Mouse (Mus musculus): ENCODE measurements around the gene Lmf2. TPM values are rescaled to one million over a fixed set of nuclear protein-coding genes. Genes with fewer than 3 reads are reported as not detected.

The Lmf2 gene
- 77.8 TPM for polyA plus RNA-seq (2017; shearing (Covaris generic))

GRCm38 (mm10) chr15:89355241-89356187, at the start of gene Lmf2, which contains the start of gene Ncaph2:
Lmf2 (minus strand) TSS chr15:89355659.
Ncaph2 (plus strand) TSS chr15:89355719.

DNA sequence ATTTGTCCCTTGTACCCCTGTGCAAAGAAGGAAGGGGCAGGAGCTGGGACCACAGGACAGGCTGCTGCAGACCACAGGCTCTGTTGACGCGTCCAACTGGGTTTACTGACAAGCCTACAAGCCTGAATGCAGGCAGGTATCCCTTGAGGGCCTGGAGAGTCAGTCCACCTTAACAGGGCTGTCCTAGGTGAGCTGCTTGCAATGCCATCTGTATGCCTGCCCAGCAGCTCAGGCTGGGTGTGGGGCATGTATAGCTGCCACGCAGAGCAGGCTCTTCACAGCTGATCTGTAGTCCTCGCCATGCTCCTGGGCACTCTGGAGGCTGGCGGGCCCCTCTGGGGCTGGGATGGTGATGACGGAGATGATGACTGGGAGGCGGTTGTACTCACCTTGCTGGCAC, 29.2 kb upstream of the Lmf2 start, which contains the start of gene Klhdc7b:
Gene Klhdc7b, plus strand, starts transcription at position 301 of the 400 bp plus-strand sequence.

DNA sequence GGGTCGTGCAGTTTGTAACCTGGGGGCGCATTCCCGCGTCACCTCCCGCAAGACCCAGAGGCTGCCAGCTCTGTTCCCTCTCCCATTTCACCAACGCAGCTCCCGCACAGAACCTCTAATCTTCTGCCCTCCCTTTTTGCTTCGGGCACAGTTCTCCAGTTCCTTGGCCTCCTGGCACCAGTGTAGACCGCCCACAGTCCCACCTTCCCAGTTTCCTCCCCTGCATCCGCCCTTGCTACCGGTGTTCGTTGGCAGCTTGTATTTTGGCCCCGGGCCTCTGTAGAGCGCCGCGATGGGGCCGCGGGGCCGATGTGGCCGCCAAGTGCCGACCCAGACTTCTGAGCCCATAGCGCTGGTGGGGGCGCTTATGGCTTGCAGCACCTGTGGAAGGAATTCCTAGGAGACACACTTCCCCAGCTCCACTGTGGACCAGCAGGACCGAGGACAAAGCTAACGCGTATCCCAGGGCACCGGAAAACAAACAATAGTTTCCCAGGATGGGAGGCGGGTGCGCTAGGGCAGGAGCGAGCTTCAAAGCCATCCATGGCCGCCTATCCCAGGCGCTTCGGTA, 23.5 kb upstream of the Lmf2 start, which contains the start of gene Odf3b:
Gene Odf3b, minus strand, starts transcription at position 452 of the 571 bp plus-strand sequence.

GRCm38 (mm10) chr15:89376957-89377356, 21.5 kb upstream of the Lmf2 start, which contains the start of gene Tymp:
Tymp (minus strand) TSS chr15:89377039.

DNA sequence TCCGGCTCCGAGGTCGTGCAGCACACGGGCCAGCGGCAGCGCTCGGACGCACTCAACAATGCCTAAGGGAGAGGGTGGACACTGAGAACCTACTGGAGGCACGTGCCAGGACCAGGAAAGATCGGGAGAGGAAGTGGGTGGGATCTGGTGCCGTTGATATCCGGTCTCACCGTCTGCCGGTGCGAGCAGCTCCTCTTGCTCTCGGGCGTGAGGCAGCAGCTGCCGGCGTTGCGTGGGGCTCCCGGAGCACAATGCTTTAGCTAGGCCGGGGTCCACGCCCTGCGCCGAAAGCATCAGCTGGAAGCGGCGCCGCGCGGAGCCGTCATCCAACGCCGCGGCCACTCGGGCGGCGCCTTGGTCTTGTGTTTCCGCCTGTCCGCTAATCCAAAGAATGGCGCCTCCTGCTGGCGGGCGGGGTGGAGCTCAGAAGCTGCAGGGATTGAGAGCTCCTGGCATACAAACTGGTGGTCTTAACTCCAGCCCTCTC, 18.3 kb upstream of the Lmf2 start, which contains the start of gene Sco2:
Gene Sco2, minus strand, starts transcription at position 85 of the 487 bp plus-strand sequence.

GRCm38 (mm10) chr15:89334271-89334670, 21.2 kb downstream of the Lmf2 start, which contains the start of gene Miox:
Miox (plus strand) TSS chr15:89334398.

DNA sequence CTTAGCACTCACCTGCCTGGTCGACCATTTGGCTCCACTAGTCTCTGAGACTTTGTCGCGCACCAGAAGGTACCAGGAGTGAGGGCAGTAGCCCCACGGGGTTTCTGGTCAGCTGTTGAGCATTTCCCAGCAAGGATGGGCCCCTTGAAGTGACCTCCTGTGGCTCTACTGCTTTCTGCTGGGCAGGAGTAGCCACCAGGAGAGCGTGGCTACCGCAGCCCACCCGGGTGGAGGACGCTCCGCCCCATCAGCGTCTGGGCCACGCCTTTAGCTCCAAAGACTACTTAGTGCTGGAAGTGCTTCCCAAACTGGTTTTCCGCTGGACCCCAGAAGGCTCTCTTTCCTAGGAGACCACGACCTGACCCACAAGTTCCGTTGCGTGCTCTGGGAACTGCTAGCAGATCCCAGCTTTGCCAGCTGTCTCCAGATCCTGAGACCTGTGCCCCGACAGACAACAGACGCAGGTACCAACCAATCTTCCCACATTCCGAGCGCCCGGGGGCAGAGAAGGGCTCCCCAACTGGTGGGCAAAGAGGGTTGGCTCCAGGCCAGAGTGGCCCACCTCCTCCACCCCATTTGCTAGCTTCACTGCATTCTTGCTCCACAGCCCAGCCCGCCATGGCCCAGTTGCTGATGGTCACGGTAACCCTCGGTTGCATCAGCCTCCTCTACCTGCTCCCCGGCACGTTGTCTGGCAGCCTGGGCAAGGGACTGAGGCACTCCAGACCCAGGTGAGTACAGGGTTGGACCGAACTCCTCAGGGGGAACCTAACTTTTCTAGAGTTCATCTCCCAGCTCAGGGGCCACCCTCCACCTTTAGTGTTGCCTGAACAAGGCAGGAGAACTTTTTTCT, 32.6 kb downstream of the Lmf2 start, which contains the start of gene Adm2:
Gene Adm2, plus strand, starts transcription at position 51 of the 853 bp plus-strand sequence.

DNA sequence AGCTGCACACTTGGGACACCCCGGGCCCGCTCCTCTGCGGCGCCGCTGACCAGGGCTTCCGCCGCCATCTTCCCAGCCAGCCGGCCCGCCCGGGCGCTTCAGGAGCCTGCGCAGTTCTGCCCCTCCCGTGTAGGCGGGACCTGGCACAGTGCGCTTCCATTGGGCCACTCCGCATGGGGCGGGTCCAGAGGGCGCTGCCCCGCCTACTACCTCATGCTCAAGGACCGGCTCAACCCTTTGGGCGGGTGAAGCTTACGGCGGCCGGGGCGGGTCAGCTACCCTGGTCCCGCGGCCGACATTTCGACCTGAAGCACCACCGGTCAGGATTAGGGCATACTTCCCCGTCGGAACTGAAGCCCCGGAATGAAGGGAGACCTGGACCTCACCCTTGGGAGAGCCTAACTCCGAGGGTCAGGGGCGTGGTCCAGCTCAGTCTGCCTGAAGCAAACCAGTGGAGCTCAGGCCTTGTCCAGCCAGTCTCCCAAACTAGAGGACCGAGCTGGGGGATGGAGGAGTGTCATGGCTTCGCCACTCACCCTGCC, 40.2 kb downstream of the Lmf2 start, which contains the start of gene Sbf1:
Gene Sbf1, minus strand, starts transcription at position 122 of the 542 bp plus-strand sequence.

Other genes with a start within 250 kb of the Lmf2 start
- 35.9 TPM for gene Tubgcp6, start 232.5 kb downstream of the Lmf2 start, polyA plus RNA-seq (2017; shearing (Covaris generic))
- gene Hdac10, start 227.0 kb downstream of the Lmf2 start, polyA plus RNA-seq (2017; shearing (Covaris generic)) = 77.6 TPM
- 10.2 TPM for gene Mapk12, start 215.0 kb downstream of the Lmf2 start, polyA plus RNA-seq (2017; shearing (Covaris generic))
- 54.8 TPM for gene Mapk11, start 206.0 kb downstream of the Lmf2 start, polyA plus RNA-seq (2017; shearing (Covaris generic))
- gene Plxnb2, start 174.9 kb downstream of the Lmf2 start, polyA plus RNA-seq (2017; shearing (Covaris generic)) = 6.9 TPM
- gene Dennd6b, start 159.2 kb downstream of the Lmf2 start, polyA plus RNA-seq (2017; shearing (Covaris generic)) = 52.0 TPM
- 6.3 TPM for gene Ppp6r2, start 144.1 kb downstream of the Lmf2 start, polyA plus RNA-seq (2017; shearing (Covaris generic))
- gene Sbf1, start 40.3 kb downstream of the Lmf2 start, polyA plus RNA-seq (2017; shearing (Covaris generic)) = 78.2 TPM
- not detected for gene Adm2, start 32.9 kb downstream of the Lmf2 start, polyA plus RNA-seq (2017; shearing (Covaris generic))
- gene Miox, start 21.3 kb downstream of the Lmf2 start, polyA plus RNA-seq (2017; shearing (Covaris generic)) = not detected
- 198 TPM for gene Ncaph2, start 60 bp upstream of the Lmf2 start, polyA plus RNA-seq (2017; shearing (Covaris generic))
- gene Sco2, start 18.2 kb upstream of the Lmf2 start, polyA plus RNA-seq (2017; shearing (Covaris generic)) = 6.4 TPM
- gene Tymp, start 21.4 kb upstream of the Lmf2 start, polyA plus RNA-seq (2017; shearing (Covaris generic)) = 1.0 TPM
- 1.1 TPM for gene Odf3b, start 23.6 kb upstream of the Lmf2 start, polyA plus RNA-seq (2017; shearing (Covaris generic))
- gene Klhdc7b, start 29.3 kb upstream of the Lmf2 start, polyA plus RNA-seq (2017; shearing (Covaris generic)) = 0.29 TPM
- gene Syce3, start 54.8 kb upstream of the Lmf2 start, polyA plus RNA-seq (2017; shearing (Covaris generic)) = not detected
- gene Cpt1b, start 70.2 kb upstream of the Lmf2 start, polyA plus RNA-seq (2017; shearing (Covaris generic)) = 0.49 TPM
- 6.1 TPM for gene C730034F03Rik, start 73.9 kb upstream of the Lmf2 start, polyA plus RNA-seq (2017; shearing (Covaris generic))
- gene Gm44502, start 74.0 kb upstream of the Lmf2 start, polyA plus RNA-seq (2017; shearing (Covaris generic)) = not detected
- 111 TPM for gene Chkb, start 74.2 kb upstream of the Lmf2 start, polyA plus RNA-seq (2017; shearing (Covaris generic))
- gene Mapk8ip2, start 98.3 kb upstream of the Lmf2 start, polyA plus RNA-seq (2017; shearing (Covaris generic)) = 0.05 TPM
- 29.5 TPM for gene Arsa, start 121.8 kb upstream of the Lmf2 start, polyA plus RNA-seq (2017; shearing (Covaris generic))
- gene Shank3, start 144.0 kb upstream of the Lmf2 start, polyA plus RNA-seq (2017; shearing (Covaris generic)) = not detected
- gene Acr, start 212.7 kb upstream of the Lmf2 start, polyA plus RNA-seq (2017; shearing (Covaris generic)) = not detected
- 3.0 TPM for gene Rabl2, start 236.3 kb upstream of the Lmf2 start, polyA plus RNA-seq (2017; shearing (Covaris generic))